In the genomic region with DNA sequence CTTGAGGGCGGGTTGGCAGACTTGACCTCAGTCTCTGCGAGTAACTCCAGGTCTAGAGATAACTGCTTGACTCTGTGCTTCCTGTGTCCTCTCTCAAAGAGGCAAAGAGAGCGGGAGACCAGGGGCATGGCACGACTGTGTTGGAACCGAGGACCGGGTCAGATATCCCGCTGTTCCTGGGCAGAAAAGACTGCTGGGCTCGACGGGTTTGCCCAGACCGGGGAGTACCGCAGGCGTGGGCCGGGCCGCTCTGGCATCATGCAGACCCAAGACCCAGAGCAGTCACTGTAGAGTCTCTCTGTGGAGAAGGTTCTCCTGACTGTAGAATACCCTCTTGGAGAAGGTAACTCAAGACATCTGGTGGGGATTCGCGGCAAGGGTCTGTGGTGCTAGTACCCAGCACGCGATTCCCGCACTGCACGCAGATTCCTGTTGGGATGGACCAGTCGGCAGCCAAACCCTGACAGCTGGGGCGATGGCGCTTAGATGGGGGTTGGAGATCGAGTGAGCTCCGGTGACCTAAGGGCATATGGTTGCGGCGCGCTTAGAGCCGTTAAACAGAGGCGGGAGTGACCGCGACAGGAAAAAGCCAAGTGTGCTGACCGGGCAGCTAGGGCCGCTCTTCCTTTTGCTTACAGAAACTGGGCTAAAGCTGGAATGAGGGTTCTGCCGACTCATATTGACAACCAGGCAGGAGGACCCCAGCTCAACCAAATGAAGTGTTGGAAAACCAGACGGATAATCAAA, we compare ENCODE assay signal across 10 mouse cellular contexts. TPM values are rescaled to one million over a fixed set of nuclear protein-coding genes. Genes with fewer than 3 reads are reported as not detected.
DNase-seq lines count a peak whose midpoint lies in the region; ATAC-seq and TF ChIP-seq lines count a peak whose summit lies in the region.
"Had no signal": no experiment of that assay in that cellular context is flagged by ENCODE, and none has a peak within 500 bp of the region (broad histone marks: within the 10 kb centered on the region; RNA-seq: fewer than 3 reads in every experiment).

No protein-coding gene starts in this region.

- peaks cover 99% of the 10 kb centered on the region for H3K27me3 ChIP-seq in intestine, embryonic 14.5 days (replicated peaks; ENCODE audit: control insufficient read depth, insufficient read depth, low read length)
- peaks cover 93% of the 10 kb centered on the region for H3K27me3 ChIP-seq in intestine, embryonic 15.5 days (replicated peaks)
- H3K27me3 ChIP-seq in heart, postnatal 0 days (ENCODE audit: control insufficient read depth, insufficient read depth, low read length) = peaks cover 100% of the 10 kb centered on the region
- peaks cover 92% of the 10 kb centered on the region for H3K27me3 ChIP-seq in midbrain, embryonic 13.5 days

- no peak overlapping the region for H3K4me2 ChIP-seq in intestine, embryonic 14.5 days (ENCODE audit: low read length)
- no peak overlapping the region for H3K4me2 ChIP-seq in intestine, embryonic 15.5 days (replicated peaks)
- H3K4me2 ChIP-seq in heart, postnatal 0 days (ENCODE audit: low read depth, low read length) = peak overlapping the region; percentile 11; the same call in 1 of the 2 replicates
- peak overlapping the region; percentile 60 for H3K4me2 ChIP-seq in midbrain, embryonic 13.5 days (replicated peaks)
- H3K4me2 ChIP-seq: liver, embryonic 13.5 days had no signal

- peak; percentile 73 for DNase-seq in intestine, embryonic 14.5 days (ENCODE audit: low spot score)
- peak; percentile 68 for DNase-seq in embryo, embryonic 10.5 days (ENCODE audit: low spot score)
- no peak for DNase-seq in heart, postnatal 0 days (ENCODE audit: low spot score)
- DNase-seq in yolk sac, embryonic 10.5 days (ENCODE audit: low spot score) = no peak
- DNase-seq: cerebellum, adult 11-12 months; liver, embryonic 13.5 days had no signal

- peaks cover 3% of the 10 kb centered on the region for H3K4me1 ChIP-seq in intestine, embryonic 14.5 days (replicated peaks; ENCODE audit: control insufficient read depth, insufficient read depth, low read length)
- peaks cover 14% of the 10 kb centered on the region for H3K4me1 ChIP-seq in intestine, embryonic 15.5 days (replicated peaks)
- H3K4me1 ChIP-seq in heart, postnatal 0 days (ENCODE audit: control insufficient read depth, insufficient read depth) = no peaks in the 10 kb centered on the region
- peaks cover 56% of the 10 kb centered on the region for H3K4me1 ChIP-seq in midbrain, embryonic 13.5 days (replicated peaks)

- TF ChIP-seq EP300 in heart, postnatal 0 days (IDR thresholded peaks at IDR 0.05; ENCODE audit: low read depth) = no peak

- TF ChIP-seq CTCF in heart, postnatal 0 days (IDR thresholded peaks at IDR 0.05; ENCODE audit: low read depth) = no peak

- H3K36me3 ChIP-seq in intestine, embryonic 14.5 days (ENCODE audit: control insufficient read depth, insufficient read depth, low read length) = no peaks in the 10 kb centered on the region
- H3K36me3 ChIP-seq in intestine, embryonic 15.5 days = no peaks in the 10 kb centered on the region
- no peaks in the 10 kb centered on the region for H3K36me3 ChIP-seq in heart, postnatal 0 days (replicated peaks; ENCODE audit: control insufficient read depth, insufficient read depth, low read length)
- no peaks in the 10 kb centered on the region for H3K36me3 ChIP-seq in midbrain, embryonic 13.5 days
- H3K36me3 ChIP-seq: liver, embryonic 13.5 days had no signal

- H3K4me3 ChIP-seq in intestine, embryonic 14.5 days (ENCODE audit: low read depth, low read length) = no peak overlapping the region
- no peak overlapping the region for H3K4me3 ChIP-seq in intestine, embryonic 15.5 days (replicated peaks)
- H3K4me3 ChIP-seq in heart, postnatal 0 days (ENCODE audit: low read depth, low read length) = peak overlapping the region; percentile 12
- H3K4me3 ChIP-seq in midbrain, embryonic 13.5 days (replicated peaks) = peak overlapping the region; percentile 42
- H3K4me3 ChIP-seq: liver, embryonic 13.5 days had no signal

- H3K9me3 ChIP-seq in intestine, embryonic 14.5 days (ENCODE audit: control insufficient read depth, low read length) = no peaks in the 10 kb centered on the region
- H3K9me3 ChIP-seq in intestine, embryonic 15.5 days = no peaks in the 10 kb centered on the region
- H3K9me3 ChIP-seq in heart, postnatal 0 days (replicated peaks; ENCODE audit: control insufficient read depth, low read length) = no peaks in the 10 kb centered on the region
- no peaks in the 10 kb centered on the region for H3K9me3 ChIP-seq in midbrain, embryonic 13.5 days
- H3K9me3 ChIP-seq: liver, embryonic 13.5 days had no signal

- ATAC-seq in intestine, embryonic 14.5 days (replicated peaks; ENCODE audit: low FRiP score, low TSS enrichment, low read depth) = no peak
- no peak for ATAC-seq in intestine, embryonic 15.5 days
- ATAC-seq in heart, postnatal 0 days (ENCODE audit: insufficient read depth, low read depth) = no peak
- ATAC-seq in midbrain, embryonic 13.5 days = 0 out of 2 replicates have a peak, but pooled peaks have one; percentile 3
- no peak for ATAC-seq in megakaryocyte-erythroid progenitor cell, adult 5-6 weeks (replicated peaks; ENCODE audit: low FRiP score, low TSS enrichment, poor library complexity, severe bottlenecking)

- 2% methylated on average over 36 of the region's 36 CpGs for WGBS in intestine, embryonic 14.5 days
- under 1% methylated on average over 36 of the region's 36 CpGs for WGBS in intestine, embryonic 15.5 days
- WGBS in heart, postnatal 0 days = under 1% methylated on average over 36 of the region's 36 CpGs
- WGBS in midbrain, embryonic 13.5 days = 2% methylated on average over 36 of the region's 36 CpGs

- no peak overlapping the region for H3K27ac ChIP-seq in intestine, embryonic 14.5 days (ENCODE audit: low read depth)
- no peak overlapping the region for H3K27ac ChIP-seq in intestine, embryonic 15.5 days
- H3K27ac ChIP-seq in heart, postnatal 0 days (ENCODE audit: low read depth) = no peak overlapping the region
- H3K27ac ChIP-seq in midbrain, embryonic 13.5 days = no peak overlapping the region
- H3K27ac ChIP-seq: liver, embryonic 13.5 days had no signal

- no peak overlapping the region for H3K9ac ChIP-seq in intestine, embryonic 14.5 days (ENCODE audit: low read length)
- H3K9ac ChIP-seq in intestine, embryonic 15.5 days = no peak overlapping the region
- no peak overlapping the region for H3K9ac ChIP-seq in heart, postnatal 0 days (replicated peaks; ENCODE audit: low read depth, low read length)
- H3K9ac ChIP-seq in midbrain, embryonic 13.5 days (replicated peaks) = 0 out of 2 replicates have a peak overlapping the region, but pooled peaks have one; percentile 2
- H3K9ac ChIP-seq: liver, embryonic 13.5 days had no signal

RNA-seq across cellular contexts. Expression of gene Dmbx1, which starts 3.7 kb away (rescaled TPM):
- polyA plus RNA-seq in intestine, embryonic 14.5 days (2014; fragmentation: Nextera tagmentation; extraction: Ambion mirVana) = 0.07 TPM in 1 of 2 replicates, not detected in the other
- not detected in 2 replicates for polyA plus RNA-seq in intestine, embryonic 15.5 days (2015; fragmentation: Nextera tagmentation; extraction: Ambion mirVana)
- total RNA-seq in heart, postnatal 0 days (2014; rRNA removed; ENCODE audit: low replicate concordance) = not detected in 2 replicates
- polyA plus RNA-seq in heart, postnatal 0 days (2015; fragmentation: Nextera tagmentation; extraction: Ambion mirVana) = not detected in 2 replicates
- polyA plus RNA-seq in midbrain, embryonic 13.5 days (2015; fragmentation: Nextera tagmentation; extraction: Ambion mirVana) = 10.9 and 11.7 TPM in 2 replicates
- total RNA-seq in megakaryocyte-erythroid progenitor cell, adult 5-6 weeks (2014; fragmentation: Nextera tagmentation) = not detected in 2 replicates
- not detected in 2 replicates for total RNA-seq in megakaryocyte-erythroid progenitor cell, adult 5-6 weeks (2017)
- polyA plus RNA-seq: gonadal fat pad, adult 2 months; liver, embryonic 13.5 days had no signal

RNA-seq across cellular contexts. Expression of gene 6430628N08Rik, which starts 45.5 kb away (rescaled TPM):
- not detected in 2 replicates for polyA plus RNA-seq in intestine, embryonic 14.5 days (2014; fragmentation: Nextera tagmentation; extraction: Ambion mirVana)
- not detected in 2 replicates for polyA plus RNA-seq in intestine, embryonic 15.5 days (2015; fragmentation: Nextera tagmentation; extraction: Ambion mirVana)
- total RNA-seq in heart, postnatal 0 days (2014; rRNA removed; ENCODE audit: low replicate concordance) = not detected in 2 replicates
- not detected in 2 replicates for polyA plus RNA-seq in heart, postnatal 0 days (2015; fragmentation: Nextera tagmentation; extraction: Ambion mirVana)
- 0.12 and 0.32 TPM in 2 replicates for polyA plus RNA-seq in midbrain, embryonic 13.5 days (2015; fragmentation: Nextera tagmentation; extraction: Ambion mirVana)
- not detected in 2 replicates for total RNA-seq in megakaryocyte-erythroid progenitor cell, adult 5-6 weeks (2014; fragmentation: Nextera tagmentation)
- not detected in 2 replicates for total RNA-seq in megakaryocyte-erythroid progenitor cell, adult 5-6 weeks (2017)
- polyA plus RNA-seq: liver, embryonic 13.5 days had no signal

RNA-seq across cellular contexts. Expression of gene Kncn, which starts 51.8 kb away (rescaled TPM):
- polyA plus RNA-seq in intestine, embryonic 14.5 days (2014; fragmentation: Nextera tagmentation; extraction: Ambion mirVana) = not detected in 2 replicates
- not detected in 2 replicates for polyA plus RNA-seq in intestine, embryonic 15.5 days (2015; fragmentation: Nextera tagmentation; extraction: Ambion mirVana)
- total RNA-seq in heart, postnatal 0 days (2014; rRNA removed; ENCODE audit: low replicate concordance) = not detected in 2 replicates
- polyA plus RNA-seq in heart, postnatal 0 days (2015; fragmentation: Nextera tagmentation; extraction: Ambion mirVana) = not detected in 2 replicates
- 0.24 TPM in 1 of 2 replicates, not detected in the other for polyA plus RNA-seq in midbrain, embryonic 13.5 days (2015; fragmentation: Nextera tagmentation; extraction: Ambion mirVana)
- not detected in 2 replicates for total RNA-seq in megakaryocyte-erythroid progenitor cell, adult 5-6 weeks (2014; fragmentation: Nextera tagmentation)
- total RNA-seq in megakaryocyte-erythroid progenitor cell, adult 5-6 weeks (2017) = not detected in 2 replicates
- polyA plus RNA-seq: gonadal fat pad, adult 2 months; liver, embryonic 13.5 days had no signal

Comparison
In these comparisons a context has a peak if more than half of its experiments do, and no peak if none do; other contexts are left out.
1. DNase-seq: peak in intestine, embryonic 14.5 days (single experiment) and embryo, embryonic 10.5 days (single experiment); none in heart, postnatal 0 days (single experiment) and yolk sac, embryonic 10.5 days (single experiment).
2. H3K4me2 ChIP-seq: peak in heart, postnatal 0 days (single experiment) and midbrain, embryonic 13.5 days (single experiment); none in intestine, embryonic 14.5 days (single experiment) and intestine, embryonic 15.5 days (single experiment).
3. H3K4me3 ChIP-seq: peak in heart, postnatal 0 days (single experiment) and midbrain, embryonic 13.5 days (single experiment); none in intestine, embryonic 14.5 days (single experiment) and intestine, embryonic 15.5 days (single experiment).
4. RNA of gene Dmbx1, which starts 3.7 kb away (polyA plus RNA-seq): 10.9 to 11.7 TPM in midbrain, embryonic 13.5 days; 0.07 TPM in intestine, embryonic 14.5 days, not detected in heart, postnatal 0 days and not detected in intestine, embryonic 15.5 days; every median in the first group is over 10 times any median in the second.